Mouse (Mus musculus) c-Kit-positive CD71-positive TER-119-positive erythroid progenitor cells, embryonic 14.5 days (primary cell): ENCODE data around the gene Pdhb.
"Not testable (repeated sequence)": the region's sequence is repeated elsewhere in the genome, so short reads cannot be mapped to it uniquely, and the experiment has no call there.

Experiments used
- DNase-seq: peaks from one replicate; pipeline ENCODE4 v3.0.0-alpha.2; 2013; ENCODE audit warnings: low spot score

The Pdhb gene

GRCm38 (mm10) chr14:8190556-8190955 lies 17.7 kb upstream of the Pdhb start:
- DNase-seq, result no peak

GRCm38 (mm10) chr14:8186278-8187045 lies 13.6 kb upstream of the Pdhb start:
- no peak for DNase-seq

GRCm38 (mm10) chr14:8183330-8183729 lies 10.5 kb upstream of the Pdhb start:
- DNase-seq, result no peak

GRCm38 (mm10) chr14:8180371-8181035 lies 7.7 kb upstream of the Pdhb start:
- no peak for DNase-seq

- no peak for DNase-seq
Measured at GRCm38 (mm10) chr14:8176251-8176650, 3.4 kb upstream of the Pdhb start.

- no peak for DNase-seq
Measured at GRCm38 (mm10) chr14:8174634-8175033, 1.8 kb upstream of the Pdhb start.

- DNase-seq, result not testable (repeated sequence)
Measured at GRCm38 (mm10) chr14:8173542-8174250, 871 bp upstream of the Pdhb start.

GRCm38 (mm10) chr14:8164463-8164862 lies 8.4 kb downstream of the Pdhb start:
- no peak for DNase-seq

- no peak for DNase-seq
Measured at GRCm38 (mm10) chr14:8161777-8162176, 11.0 kb downstream of the Pdhb start.

- DNase-seq, result no peak
Measured at GRCm38 (mm10) chr14:8159141-8159540, 13.7 kb downstream of the Pdhb start.

- DNase-seq, result no peak
Measured at GRCm38 (mm10) chr14:8158721-8159120, 14.1 kb downstream of the Pdhb start.

- DNase-seq, result no peak
Measured at GRCm38 (mm10) chr14:8156947-8157346, 15.9 kb downstream of the Pdhb start.

- no peak for DNase-seq
Measured at GRCm38 (mm10) chr14:8154072-8154471, 18.8 kb downstream of the Pdhb start.

- no peak for DNase-seq
Measured at GRCm38 (mm10) chr14:8151757-8152156, 21.1 kb downstream of the Pdhb start.

- DNase-seq, result no peak
Measured at GRCm38 (mm10) chr14:8148842-8149241, 24.0 kb downstream of the Pdhb start.

- DNase-seq, result no peak
Measured at GRCm38 (mm10) chr14:8146611-8147223, 26.1 kb downstream of the Pdhb start.

- DNase-seq, result no peak
Measured at GRCm38 (mm10) chr14:8145594-8146558, 26.9 kb downstream of the Pdhb start.

- no peak for DNase-seq
Measured at GRCm38 (mm10) chr14:8141131-8141530, 31.7 kb downstream of the Pdhb start.

- DNase-seq, result no peak
Measured at GRCm38 (mm10) chr14:8139724-8140710, 32.8 kb downstream of the Pdhb start.

GRCm38 (mm10) chr14:8135130-8135529 lies 37.7 kb downstream of the Pdhb start:
- no peak for DNase-seq
